Mouse (Mus musculus): Measurements from ENCODE around the gene Fstl4. TPM values are rescaled to one million over a fixed set of nuclear protein-coding genes. Genes with fewer than 3 reads are reported as not detected.
A peak's percentile ranks its signal among the peaks of the same experiment; 100 is the strongest.

Fstl4 gene
- total RNA-seq, 2 experiments from 2014 or later = 0.74 to 0.80 TPM

GRCm38 (mm10) chr11:52904101-52904500, 139.7 kb downstream of the Fstl4 start:
- no peak for DNase-seq (ENCODE audit: low spot score in 2 of 2)

- no peak for DNase-seq (ENCODE audit: low spot score in 2 of 2)
Observed at GRCm38 (mm10) chr11:52910788-52911187, 146.4 kb downstream of the Fstl4 start.

- no peak for DNase-seq (ENCODE audit: low spot score in 2 of 2)
Observed at GRCm38 (mm10) chr11:52914431-52914830, 150.0 kb downstream of the Fstl4 start.

GRCm38 (mm10) chr11:52915648-52916047, 151.2 kb downstream of the Fstl4 start:
- DNase-seq (ENCODE audit: low spot score in 2 of 2) = no peak

- DNase-seq (ENCODE audit: low spot score in 2 of 2) = peak in 1 of 2 experiments; percentile 16
Observed at GRCm38 (mm10) chr11:52919231-52919960, 155.0 kb downstream of the Fstl4 start.

GRCm38 (mm10) chr11:52924196-52924595, 159.8 kb downstream of the Fstl4 start:
- DNase-seq (ENCODE audit: low spot score in 2 of 2) = no peak

GRCm38 (mm10) chr11:52928321-52928720, 163.9 kb downstream of the Fstl4 start:
- DNase-seq (ENCODE audit: low spot score in 2 of 2) = no peak

- peak in 1 of 2 experiments; percentile 5 for DNase-seq (ENCODE audit: low spot score in 2 of 2)
Observed at GRCm38 (mm10) chr11:52939336-52940070, 175.1 kb downstream of the Fstl4 start.

GRCm38 (mm10) chr11:52942967-52943366, 178.5 kb downstream of the Fstl4 start:
- no peak for DNase-seq (ENCODE audit: low spot score in 2 of 2)

GRCm38 (mm10) chr11:52954995-52955394, 190.6 kb downstream of the Fstl4 start:
- DNase-seq (ENCODE audit: low spot score in 2 of 2) = no peak

GRCm38 (mm10) chr11:52968809-52969208, 204.4 kb downstream of the Fstl4 start:
- DNase-seq (ENCODE audit: low spot score in 2 of 2) = no peak

GRCm38 (mm10) chr11:52970396-52970795, 206.0 kb downstream of the Fstl4 start:
- DNase-seq (ENCODE audit: low spot score in 2 of 2) = no peak

GRCm38 (mm10) chr11:52986986-52987385, 222.6 kb downstream of the Fstl4 start:
- no peak for DNase-seq (ENCODE audit: low spot score in 2 of 2)

- DNase-seq (ENCODE audit: low spot score in 2 of 2) = no peak
Observed at GRCm38 (mm10) chr11:52994688-52995087, 230.3 kb downstream of the Fstl4 start.

- DNase-seq (ENCODE audit: low spot score in 2 of 2) = no peak
Observed at GRCm38 (mm10) chr11:52996434-52997093, 232.1 kb downstream of the Fstl4 start.

- DNase-seq (ENCODE audit: low spot score in 2 of 2) = no peak
Observed at GRCm38 (mm10) chr11:52997421-52997820, 233.0 kb downstream of the Fstl4 start.

- DNase-seq (ENCODE audit: low spot score in 2 of 2) = no peak
Observed at GRCm38 (mm10) chr11:53000226-53000625, 235.8 kb downstream of the Fstl4 start.

- no peak for DNase-seq (ENCODE audit: low spot score in 2 of 2)
Observed at GRCm38 (mm10) chr11:53003361-53003760, 238.9 kb downstream of the Fstl4 start.

GRCm38 (mm10) chr11:53003811-53004210, 239.4 kb downstream of the Fstl4 start:
- no peak for DNase-seq (ENCODE audit: low spot score in 2 of 2)

- DNase-seq (ENCODE audit: low spot score in 2 of 2) = no peak
Observed at GRCm38 (mm10) chr11:53009597-53009996, 245.2 kb downstream of the Fstl4 start.

- DNase-seq (ENCODE audit: low spot score in 2 of 2) = no peak
Observed at GRCm38 (mm10) chr11:53011996-53012505, 247.6 kb downstream of the Fstl4 start.

GRCm38 (mm10) chr11:53013906-53014305, 249.5 kb downstream of the Fstl4 start:
- no peak for DNase-seq (ENCODE audit: low spot score in 2 of 2)
